Mouse (Mus musculus): ENCODE data around the gene Saa2.

Gene Saa2

DNA sequence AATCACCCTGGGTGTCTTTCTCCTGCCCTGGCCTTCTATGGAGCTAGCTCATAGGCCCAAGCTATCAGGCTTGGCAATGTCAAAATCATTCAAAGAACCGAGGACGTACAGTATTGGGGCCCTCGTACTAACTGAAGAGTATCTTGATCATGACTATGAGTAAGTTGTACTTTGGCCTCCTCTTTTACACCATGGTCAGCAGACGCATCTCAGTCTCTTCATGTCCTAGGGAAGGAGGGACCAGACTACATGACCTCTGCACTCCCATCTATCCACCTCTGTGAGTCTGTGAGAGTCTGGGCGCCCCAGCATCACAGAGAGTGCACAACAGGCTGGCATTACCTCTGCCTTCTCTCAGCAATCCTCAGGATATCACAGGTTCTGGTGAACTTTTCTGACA lies 11.0 kb downstream of the Saa2 start:
- no peak for DNase-seq (ENCODE audit: low spot score in 2 of 2)

DNA sequence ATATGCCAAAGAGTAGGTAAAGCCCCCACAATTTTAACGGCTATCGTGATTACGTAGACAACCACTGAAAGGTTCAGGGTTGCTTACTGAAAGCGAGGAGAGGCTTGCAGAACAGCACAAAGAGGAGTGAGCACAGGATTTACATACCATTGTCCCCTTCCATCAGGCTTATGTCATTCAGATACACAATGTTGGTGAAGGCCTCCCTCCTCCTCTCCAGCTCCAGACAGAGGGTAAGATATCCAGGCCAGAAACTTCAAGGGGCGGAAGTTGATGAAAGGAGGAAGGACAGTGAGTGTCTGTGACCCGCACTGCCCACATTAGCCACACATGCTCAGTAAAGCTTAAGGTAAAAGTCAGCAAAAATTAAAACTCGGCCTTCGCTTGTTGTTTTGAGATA lies 13.1 kb downstream of the Saa2 start:
- no peak for DNase-seq (ENCODE audit: low spot score in 2 of 2)

- no peak for DNase-seq (ENCODE audit: low spot score in 2 of 2)
These were observed 15.8 kb downstream of the Saa2 start for GRCm38 (mm10) chr7:46767371-46767770.

DNA sequence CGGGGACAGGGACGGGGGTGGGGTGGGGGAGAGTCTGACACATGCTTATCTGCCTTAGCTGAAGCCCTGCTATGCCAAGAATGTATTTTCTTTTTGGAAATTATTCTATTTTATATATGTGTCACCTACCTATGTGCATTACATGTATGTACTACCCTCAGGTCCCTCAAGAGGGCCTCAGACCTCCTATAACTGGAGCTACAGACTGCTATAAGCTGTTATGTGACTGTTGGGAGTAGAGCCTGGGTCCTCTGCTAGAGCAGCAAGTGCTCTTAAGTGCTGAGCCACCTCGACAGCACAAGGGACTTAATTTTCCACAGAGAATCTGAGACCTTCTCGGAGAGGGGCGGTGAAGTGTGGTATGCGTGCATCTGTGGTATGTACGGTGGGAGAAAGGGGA lies 16.9 kb downstream of the Saa2 start:
- DNase-seq (ENCODE audit: low spot score in 2 of 2) = no peak

GRCm38 (mm10) chr7:46770706-46771105 lies 19.1 kb downstream of the Saa2 start:
- peak in 1 of 2 experiments; percentile 17 for DNase-seq (ENCODE audit: low spot score in 2 of 2)

DNA sequence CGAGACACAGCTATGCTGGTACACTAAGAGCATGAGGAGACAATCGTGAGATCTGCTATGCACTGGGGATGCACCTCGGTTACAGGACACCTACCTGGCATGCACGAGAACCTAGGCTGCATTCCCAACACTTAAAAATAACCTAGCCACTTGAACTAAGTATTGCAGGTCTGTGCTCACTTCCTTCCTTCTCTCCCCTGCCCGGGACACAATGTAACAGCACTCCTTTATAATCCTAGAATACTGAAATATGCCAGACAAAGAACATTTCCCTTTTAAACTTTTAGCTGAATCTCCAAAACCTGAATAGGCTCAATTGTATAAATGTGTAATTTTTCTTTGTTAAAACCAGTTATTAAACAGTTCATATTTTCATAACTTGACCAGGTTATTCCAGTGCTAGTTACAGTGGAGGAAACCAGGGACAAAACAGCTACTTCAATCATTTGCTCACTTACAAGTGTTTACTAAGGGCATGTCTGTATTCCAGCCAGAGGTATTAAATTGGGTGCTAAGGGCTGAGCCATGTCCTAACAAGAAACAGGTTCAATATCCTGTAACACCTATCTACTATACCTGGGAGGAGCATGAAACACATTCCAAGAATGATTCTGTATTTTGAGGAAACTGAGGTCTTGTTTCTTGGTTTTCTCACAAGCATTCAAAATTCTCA lies 37.7 kb downstream of the Saa2 start:
- no peak for DNase-seq (ENCODE audit: low spot score in 2 of 2)

DNA sequence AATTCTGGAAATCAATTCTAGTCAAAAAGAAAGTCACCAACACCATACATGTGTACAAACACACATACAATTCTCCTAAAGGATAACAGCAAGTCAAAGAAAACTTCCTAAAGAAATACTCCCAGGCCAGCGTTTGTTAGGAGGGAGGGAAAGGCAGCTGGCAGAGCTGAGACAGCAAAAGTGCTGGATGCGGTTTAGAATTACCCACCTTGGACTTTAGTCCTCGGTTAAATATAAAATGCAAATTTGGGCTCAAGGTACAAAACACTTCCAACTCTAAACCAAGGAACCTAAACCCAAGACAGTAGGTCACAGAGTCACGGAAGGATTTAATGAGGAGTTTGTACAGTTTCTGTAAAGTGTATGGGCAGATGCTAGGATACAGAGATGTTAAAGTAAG lies 42.3 kb downstream of the Saa2 start:
- no peak for DNase-seq (ENCODE audit: low spot score in 2 of 2)

DNA sequence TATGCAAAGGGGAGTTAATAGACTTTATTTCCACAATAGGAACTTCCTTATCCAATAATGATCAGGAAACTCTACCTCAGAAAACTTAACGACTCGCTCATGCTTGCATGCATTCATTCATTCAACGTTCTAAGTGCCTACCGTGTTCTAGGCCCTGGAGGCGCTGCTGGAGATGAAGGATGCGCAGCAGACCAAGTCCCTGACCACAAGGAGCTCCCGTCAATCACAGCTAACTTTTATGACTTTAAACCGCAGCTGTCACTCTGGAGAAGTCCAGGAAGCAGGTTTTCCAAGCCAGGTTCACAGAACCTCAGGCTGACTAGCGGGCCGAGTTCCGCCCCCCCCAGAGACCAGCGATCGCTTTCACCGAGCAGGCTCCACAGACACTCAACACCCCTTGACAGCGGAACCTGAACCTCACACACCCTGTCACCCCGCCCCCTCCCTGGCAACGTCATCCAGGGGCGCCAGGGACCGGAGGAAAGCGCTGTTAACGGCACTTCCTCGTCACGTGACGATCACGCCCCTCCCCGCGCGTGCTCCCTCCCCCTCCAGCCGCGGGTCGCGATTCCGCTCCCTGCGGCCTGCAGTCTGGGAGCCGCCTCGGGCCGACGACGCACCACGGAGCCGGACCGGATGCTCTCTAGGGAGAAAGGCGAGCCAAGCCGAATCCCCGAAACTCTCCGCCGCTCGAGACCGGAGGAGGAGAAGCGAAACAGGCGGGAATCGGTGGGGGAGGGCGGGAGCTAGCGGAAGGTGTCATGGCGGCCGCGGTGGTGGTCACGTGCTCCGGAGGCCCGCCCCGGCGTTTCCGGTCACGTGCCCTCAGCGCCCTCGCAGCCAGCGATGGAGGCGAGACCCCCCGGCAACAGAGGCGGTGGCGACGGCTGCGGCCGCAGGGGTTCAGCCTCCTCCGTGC lies 44.0 kb downstream of the Saa2 start, which contains the start of the genes Hps5 and Gtf2h1:
Gene Hps5 (minus strand): TSS at position 778 of the 919 bp plus-strand sequence.
Gene Gtf2h1 (plus strand): TSS at position 817 of the 919 bp plus-strand sequence.
- DNase-seq (ENCODE audit: low spot score in 2 of 2) = peak; percentile 99

GRCm38 (mm10) chr7:46796206-46796679 lies 44.7 kb downstream of the Saa2 start:
- DNase-seq (ENCODE audit: low spot score in 2 of 2) = no peak

DNA sequence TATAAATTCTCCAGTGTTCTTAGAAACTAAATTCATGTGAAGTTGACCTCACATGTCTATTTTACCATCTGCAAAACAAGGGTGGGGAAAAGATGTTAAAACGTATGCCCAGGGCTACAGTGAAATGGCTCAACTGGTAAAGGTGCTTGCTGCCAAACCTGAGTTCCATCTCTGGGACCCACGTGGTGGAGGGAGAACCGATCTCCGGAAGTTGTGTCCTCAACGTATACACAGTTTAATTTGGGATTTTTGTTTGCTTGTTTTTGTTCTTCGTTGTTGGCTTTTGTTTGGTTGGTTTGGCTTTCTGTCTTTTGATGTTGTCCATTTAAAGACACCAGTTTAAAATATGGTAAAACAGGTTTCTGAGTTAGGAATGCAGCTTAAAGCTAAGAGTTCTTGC lies 45.2 kb downstream of the Saa2 start:
- DNase-seq (ENCODE audit: low spot score in 2 of 2) = no peak
